Mouse (Mus musculus): ENCODE data around the gene Mapk13.

GRCm38 (mm10) chr17:28815384-28816004 lies 46.4 kb downstream of the Mapk13 start:
- TF ChIP-seq CTCF (IDR thresholded peaks at IDR 0.05; ENCODE audit: extremely low read depth, insufficient read depth, insufficient read length, insufficient replicate concordance) = no peak
- TF ChIP-seq POLR2A (IDR thresholded peaks at IDR 0.05; ENCODE audit: low read depth, low read length) = no peak
